Mouse (Mus musculus) hindbrain, embryonic 13.5 days (tissue): ENCODE results near the gene Pde10a. TPM values are rescaled to one million over a fixed set of nuclear protein-coding genes. Genes with fewer than 3 reads are reported as not detected.
A peak's percentile ranks its signal among the peaks of the same experiment; 100 is the strongest.

Experiments used
- ATAC-seq: fragments of 200-750 bp; cut with Nextera tagmentation; 2 replicates; pipeline ENCODE4 v1.8.0; 2017; ENCODE audit warnings: moderate TSS enrichment; ENCODE audit not compliant: low FRiP score
- H3K27ac ChIP-seq: fragments of 300-500 bp; sonication (generic); 2 replicates; pipeline ENCODE4 v1.5.1; 2015; ENCODE audit warnings: inconsistent platforms, mild to moderate bottlenecking, moderate library complexity
- H3K27me3 ChIP-seq: fragments of 300-500 bp; sonication (generic); 2 replicates; pipeline ENCODE4 v1.6.1; 2015; ENCODE audit warnings: mild to moderate bottlenecking, inconsistent platforms
- H3K36me3 ChIP-seq: fragments of 300-500 bp; sonication (generic); 2 replicates; pipeline ENCODE4 v1.6.1; 2015; ENCODE audit warnings: mild to moderate bottlenecking, inconsistent platforms
- H3K4me1 ChIP-seq: fragments of 300-500 bp; sonication (generic); replicated peaks from 2 replicates; pipeline ENCODE4 v1.6.1; 2015; ENCODE audit warnings: inconsistent platforms
- H3K4me2 ChIP-seq: fragments of 300-500 bp; sonication (generic); 2 replicates; pipeline ENCODE4 v1.6.1; 2015; ENCODE audit warnings: inconsistent platforms, mild to moderate bottlenecking, moderate library complexity
- H3K4me3 ChIP-seq: fragments of 300-500 bp; sonication (generic); 2 replicates; pipeline ENCODE4 v1.5.1; 2015; ENCODE audit warnings: mild to moderate bottlenecking, inconsistent platforms
- H3K9ac ChIP-seq: fragments of 300-500 bp; sonication (generic); 2 replicates; pipeline ENCODE4 v1.6.1; 2015; ENCODE audit warnings: mild to moderate bottlenecking, inconsistent platforms
- H3K9me3 ChIP-seq: fragments of 300-500 bp; sonication (generic); 2 replicates; pipeline ENCODE4 v1.6.1; 2016; ENCODE audit warnings: inconsistent platforms
- WGBS: fragments of 180-500 bp; shearing (Covaris S2); methylation state at CpG from one replicate; pipeline ENCODE4 v1.1.7; 2015; 5-methylcytosine and 5-hydroxymethylcytosine counted together
- polyA plus RNA-seq: library from polyadenylated mRNA; unstranded; fragments of >200 nt; fragmentation: Nextera tagmentation; extraction: Ambion mirVana; gene quantifications from 2 replicates; pipeline ENCODE4 v1.2.1, GENCODE M21; 2015

Pde10a gene
- polyA plus RNA-seq, 1 experiment from 2014 or later: 14.5 TPM

- H3K9me3 ChIP-seq: no peaks in the 10 kb centered on the region
- WGBS: 80% methylated on average over 12 of the region's 12 CpGs
- H3K4me3 ChIP-seq: no peak overlapping the region
- no peak overlapping the region for H3K4me2 ChIP-seq
- no peak overlapping the region for H3K27ac ChIP-seq
- H3K36me3 ChIP-seq: no peaks in the 10 kb centered on the region
- H3K27me3 ChIP-seq: 0 out of 2 replicates have a peak, but pooled peaks cover 8% of the 10 kb centered on the region
- no peaks in the 10 kb centered on the region; the same call in 1 of the 2 replicates for H3K4me1 ChIP-seq
- no peak for ATAC-seq
- H3K9ac ChIP-seq: no peak overlapping the region
These were observed 114.7 kb downstream of the Pde10a start for GRCm38 (mm10) chr17:8639703-8640380.

GRCm38 (mm10) chr17:8640741-8641480 is 115.7 kb downstream of the Pde10a start:
- no peaks in the 10 kb centered on the region for H3K9me3 ChIP-seq
- ATAC-seq: no peak

GRCm38 (mm10) chr17:8641491-8641890 is 116.3 kb downstream of the Pde10a start:
- no peak for ATAC-seq
- Histone ChIP-seq H3K27me3 (0 out of 2 replicates have a peak, but pooled peaks cover 3% of the 10 kb centered on the region), H3K27ac (no peak overlapping the region), H3K36me3 (no peaks in the 10 kb centered on the region), H3K4me3 (no peak overlapping the region), H3K9ac (no peak overlapping the region), H3K4me2 (no peak overlapping the region), H3K4me1 (no peaks in the 10 kb centered on the region; the same call in 1 of the 2 replicates), H3K9me3 (no peaks in the 10 kb centered on the region)
- WGBS: 69% methylated on average over 3 of the region's 3 CpGs

More at GRCm38 (mm10) chr17:8640741-8641480, 115.7 kb downstream of the Pde10a start:
- no peaks in the 10 kb centered on the region; the same call in 1 of the 2 replicates for H3K4me1 ChIP-seq
- 0 out of 2 replicates have a peak, but pooled peaks cover 8% of the 10 kb centered on the region for H3K27me3 ChIP-seq
- no peak overlapping the region for H3K27ac ChIP-seq
- H3K4me3 ChIP-seq: no peak overlapping the region
- no peaks in the 10 kb centered on the region for H3K36me3 ChIP-seq
- WGBS: 86% methylated on average over 16 of the region's 16 CpGs
- H3K4me2 ChIP-seq: no peak overlapping the region
- no peak overlapping the region for H3K9ac ChIP-seq

- WGBS: 57% methylated on average over 3 of the region's 3 CpGs
These were observed 117.2 kb downstream of the Pde10a start for GRCm38 (mm10) chr17:8642356-8642755.

GRCm38 (mm10) chr17:8647372-8647871 is 122.2 kb downstream of the Pde10a start:
- WGBS: 17% methylated on average over 8 of the region's 8 CpGs
- Histone ChIP-seq H3K9me3 (peaks cover 2% of the 10 kb centered on the region; the same call in 1 of the 2 replicates), H3K4me2 (no peak overlapping the region), H3K36me3 (no peaks in the 10 kb centered on the region), H3K27me3 (no peaks in the 10 kb centered on the region), H3K9ac (0 out of 2 replicates have a peak overlapping the region, but pooled peaks have one; percentile 49), H3K4me1 (peaks cover 10% of the 10 kb centered on the region; the same call in 1 of the 2 replicates), H3K27ac (peak overlapping the region; percentile 70), H3K4me3 (no peak overlapping the region)
- peak; percentile 78 for ATAC-seq

More at GRCm38 (mm10) chr17:8642356-8642755, 117.2 kb downstream of the Pde10a start:
- Histone ChIP-seq H3K4me1 (peaks cover 5% of the 10 kb centered on the region; the same call in 1 of the 2 replicates), H3K36me3 (no peaks in the 10 kb centered on the region), H3K4me3 (no peak overlapping the region), H3K9ac (no peak overlapping the region), H3K4me2 (no peak overlapping the region), H3K27me3 (no peaks in the 10 kb centered on the region), H3K27ac (no peak overlapping the region), H3K9me3 (no peaks in the 10 kb centered on the region)
- no peak for ATAC-seq

- Histone ChIP-seq H3K27me3 (no peaks in the 10 kb centered on the region), H3K27ac (no peak overlapping the region), H3K9ac (no peak overlapping the region), H3K36me3 (no peaks in the 10 kb centered on the region), H3K4me3 (no peak overlapping the region), H3K4me1 (peaks cover 10% of the 10 kb centered on the region; the same call in 1 of the 2 replicates), H3K4me2 (no peak overlapping the region), H3K9me3 (peaks cover 2% of the 10 kb centered on the region; the same call in 1 of the 2 replicates)
- ATAC-seq: no peak
- whole genome bisulfite sequencing: 73% methylated on average over 3 of the region's 3 CpGs
These were observed 123.1 kb downstream of the Pde10a start for GRCm38 (mm10) chr17:8648310-8648709.

GRCm38 (mm10) chr17:8652681-8653262 is 127.6 kb downstream of the Pde10a start:
- WGBS: 95% methylated on average over 3 of the region's 3 CpGs
- Histone ChIP-seq H3K27me3 (no peaks in the 10 kb centered on the region), H3K9ac (no peak overlapping the region)

GRCm38 (mm10) chr17:8657661-8658060 is 132.5 kb downstream of the Pde10a start:
- Histone ChIP-seq H3K27ac (no peak overlapping the region), H3K9me3 (no peaks in the 10 kb centered on the region), H3K4me2 (no peak overlapping the region), H3K36me3 (no peaks in the 10 kb centered on the region), H3K4me3 (no peak overlapping the region), H3K27me3 (no peaks in the 10 kb centered on the region), H3K4me1 (no peaks in the 10 kb centered on the region), H3K9ac (no peak overlapping the region)
- ATAC-seq: no peak
- 67% methylated on average over 9 of the region's 9 CpGs for WGBS

More at GRCm38 (mm10) chr17:8652681-8653262, 127.6 kb downstream of the Pde10a start:
- H3K36me3 ChIP-seq: no peaks in the 10 kb centered on the region
- peaks cover 2% of the 10 kb centered on the region; the same call in 1 of the 2 replicates for H3K9me3 ChIP-seq
- 0 out of 2 replicates have a peak, but pooled peaks cover under 1% of the 10 kb centered on the region for H3K4me1 ChIP-seq
- H3K27ac ChIP-seq: no peak overlapping the region
- no peak overlapping the region for H3K4me2 ChIP-seq
- no peak for ATAC-seq
- H3K4me3 ChIP-seq: no peak overlapping the region

- WGBS: 66% methylated on average over 16 of the region's 16 CpGs
- no peaks in the 10 kb centered on the region for H3K27me3 ChIP-seq
- no peaks in the 10 kb centered on the region for H3K36me3 ChIP-seq
These were observed 133.7 kb downstream of the Pde10a start for GRCm38 (mm10) chr17:8658751-8659454.

GRCm38 (mm10) chr17:8666912-8667311 is 141.7 kb downstream of the Pde10a start:
- H3K4me1 ChIP-seq: no peaks in the 10 kb centered on the region
- 0 out of 2 replicates have a peak, but pooled peaks cover 2% of the 10 kb centered on the region for H3K27me3 ChIP-seq
- no peaks in the 10 kb centered on the region for H3K36me3 ChIP-seq
- no peak overlapping the region for H3K27ac ChIP-seq
- H3K4me3 ChIP-seq: no peak overlapping the region
- 57% methylated on average over 5 of the region's 5 CpGs for WGBS
- H3K4me2 ChIP-seq: no peak overlapping the region
- no peak for ATAC-seq
- H3K9ac ChIP-seq: no peak overlapping the region
- H3K9me3 ChIP-seq: no peaks in the 10 kb centered on the region

More at GRCm38 (mm10) chr17:8658751-8659454, 133.7 kb downstream of the Pde10a start:
- Histone ChIP-seq H3K9ac (no peak overlapping the region), H3K27ac (no peak overlapping the region), H3K4me3 (no peak overlapping the region), H3K4me2 (no peak overlapping the region), H3K9me3 (no peaks in the 10 kb centered on the region), H3K4me1 (no peaks in the 10 kb centered on the region)
- no peak for ATAC-seq

- H3K4me2 ChIP-seq: no peak overlapping the region
- no peak overlapping the region for H3K9ac ChIP-seq
- H3K27me3 ChIP-seq: no peaks in the 10 kb centered on the region
- ATAC-seq: no peak
- H3K4me1 ChIP-seq: no peaks in the 10 kb centered on the region
- no peak overlapping the region for H3K4me3 ChIP-seq
- H3K27ac ChIP-seq: no peak overlapping the region
- 83% methylated on average over 2 of the region's 2 CpGs for WGBS
- no peaks in the 10 kb centered on the region for H3K36me3 ChIP-seq
- no peaks in the 10 kb centered on the region for H3K9me3 ChIP-seq
These were observed 149.5 kb downstream of the Pde10a start for GRCm38 (mm10) chr17:8674651-8675050.
